Mouse (Mus musculus) lung, embryonic 15.5 days (tissue): ENCODE data around the gene Plcxd2. TPM values are rescaled to one million over a fixed set of nuclear protein-coding genes. Genes with fewer than 3 reads are reported as not detected.

Source experiments
- ATAC-seq: fragments of 200-750 bp; cut with Nextera tagmentation; 2 replicates; pipeline ENCODE4 v1.8.0; 2017; ENCODE audit warnings: moderate number of reproducible peaks, borderline replicate concordance; ENCODE audit not compliant: low FRiP score, low TSS enrichment; ENCODE audit errors: extremely low read depth
- H3K27ac ChIP-seq: fragments of 300-500 bp; sonication (generic); 2 replicates; pipeline ENCODE4 v1.5.1; 2015; ENCODE audit warnings: moderate library complexity, mild to moderate bottlenecking, inconsistent platforms
- H3K27me3 ChIP-seq: fragments of 300-500 bp; sonication (generic); 2 replicates; pipeline ENCODE4 v1.6.1; 2015; ENCODE audit warnings: inconsistent platforms
- H3K36me3 ChIP-seq: fragments of 300-500 bp; sonication (generic); 2 replicates; pipeline ENCODE4 v1.6.1; 2015; ENCODE audit warnings: inconsistent platforms
- H3K4me1 ChIP-seq: fragments of 300-500 bp; sonication (generic); 2 replicates; pipeline ENCODE4 v1.6.1; 2015; ENCODE audit warnings: inconsistent platforms
- H3K4me2 ChIP-seq: fragments of 300-500 bp; sonication (generic); 2 replicates; pipeline ENCODE4 v1.6.1; 2015; ENCODE audit warnings: inconsistent platforms, mild to moderate bottlenecking, moderate library complexity
- H3K4me3 ChIP-seq: fragments of 300-500 bp; sonication (generic); 2 replicates; pipeline ENCODE4 v1.5.1; 2015; ENCODE audit warnings: mild to moderate bottlenecking, inconsistent platforms
- H3K9ac ChIP-seq: fragments of 300-500 bp; sonication (generic); 2 replicates; pipeline ENCODE4 v1.6.1; 2015; ENCODE audit warnings: inconsistent platforms
- H3K9me3 ChIP-seq: fragments of 300-500 bp; sonication (generic); 2 replicates; pipeline ENCODE4 v1.6.1; 2016; ENCODE audit warnings: inconsistent platforms
- WGBS: fragments of 180-500 bp; shearing (Covaris S2); methylation state at CpG from one replicate; pipeline ENCODE4 v1.1.7; 2015; 5-methylcytosine and 5-hydroxymethylcytosine counted together
- polyA plus RNA-seq: library from polyadenylated mRNA; unstranded; fragments of >200 nt; fragmentation: Nextera tagmentation; extraction: Ambion mirVana; gene quantifications from 2 replicates; pipeline ENCODE4 v1.2.1, GENCODE M21; 2015

Plcxd2 gene
- 0.85 and 1.1 TPM in 2 replicates for polyA plus RNA-seq

DNA sequence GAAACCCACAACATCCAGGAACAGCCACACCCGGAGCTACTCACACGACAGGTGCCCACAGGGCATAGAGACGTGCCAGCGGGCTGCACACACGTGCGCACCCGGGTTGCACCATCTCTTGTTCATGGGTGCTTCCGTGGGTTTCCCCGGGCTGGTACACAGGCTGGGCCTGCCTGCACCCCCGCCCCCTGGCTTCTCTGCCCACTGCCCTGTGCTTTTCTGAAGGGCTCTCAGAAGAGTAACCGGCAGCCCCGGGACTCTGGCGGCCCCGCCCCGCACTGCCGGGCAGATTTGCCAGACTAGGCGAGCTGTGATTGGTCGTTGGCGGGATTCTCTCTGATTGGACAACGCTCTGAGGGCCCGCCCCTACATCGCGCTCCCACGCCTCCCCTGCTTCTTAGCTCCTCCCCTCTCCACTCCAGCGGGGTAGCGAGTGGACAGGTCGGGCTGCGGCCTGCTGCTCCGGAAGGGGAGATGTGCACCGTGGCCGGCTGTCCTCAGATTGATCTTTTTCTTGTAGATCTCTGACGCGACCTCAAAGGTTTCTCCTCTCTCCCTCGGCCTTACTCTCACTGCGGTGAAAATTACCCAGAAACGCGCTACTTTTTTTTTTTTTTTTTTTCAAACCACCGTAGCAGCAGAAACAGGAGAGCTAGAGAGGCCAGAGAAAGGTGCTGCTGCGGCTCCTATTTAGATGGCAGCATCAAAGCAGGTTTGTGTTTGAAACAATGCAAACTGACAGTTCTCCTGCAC lies at the start of gene Plcxd2:
TSS of gene Plcxd2 (minus strand) at position 66 of the 753 bp plus-strand sequence.
- peak within 1 kb of the TSS; percentile 51 for H3K27ac ChIP-seq
- H3K4me3 ChIP-seq: peak within 1 kb of the TSS; percentile 62
- peak; percentile 99 for ATAC-seq
- 0 out of 2 replicates have a peak, but pooled peaks cover 9% of the 10 kb centered on the region for H3K4me1 ChIP-seq
- no peaks in the 10 kb centered on the region for H3K9me3 ChIP-seq
- H3K36me3 ChIP-seq: no peaks in the 10 kb centered on the region
- under 1% methylated on average over 39 of the region's 39 CpGs for WGBS
- peak within 1 kb of the TSS; percentile 86 for H3K4me2 ChIP-seq
- H3K27me3 ChIP-seq: no peaks in the 10 kb centered on the region
- H3K9ac ChIP-seq: peak within 1 kb of the TSS; percentile 49

DNA sequence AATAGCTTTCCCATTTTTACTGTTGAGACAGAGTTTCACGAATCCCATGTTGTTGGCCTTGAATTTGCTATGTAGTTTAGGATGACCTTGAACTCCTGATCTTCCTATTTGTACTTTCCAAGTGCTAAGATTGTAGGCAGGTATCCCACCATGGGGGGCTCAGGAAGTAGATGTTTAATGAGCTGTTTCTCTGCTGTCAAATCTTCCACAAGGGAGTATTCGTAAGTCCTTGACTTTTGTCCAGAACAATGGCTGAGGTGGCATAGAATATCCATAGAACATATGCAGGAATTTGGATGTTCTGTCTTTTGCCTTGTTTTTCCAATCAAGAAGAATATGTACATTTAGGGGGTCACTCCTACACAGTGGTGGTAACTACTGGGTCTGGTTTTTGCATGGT lies 36.9 kb upstream of the Plcxd2 start:
- Histone ChIP-seq H3K36me3 (no peaks in the 10 kb centered on the region), H3K27ac (no peak overlapping the region), H3K9me3 (no peaks in the 10 kb centered on the region), H3K27me3 (no peaks in the 10 kb centered on the region), H3K9ac (no peak overlapping the region), H3K4me1 (no peaks in the 10 kb centered on the region), H3K4me3 (no peak overlapping the region), H3K4me2 (no peak overlapping the region)
- 79% methylated on average over 2 of the region's 2 CpGs for WGBS
- ATAC-seq: no peak

DNA sequence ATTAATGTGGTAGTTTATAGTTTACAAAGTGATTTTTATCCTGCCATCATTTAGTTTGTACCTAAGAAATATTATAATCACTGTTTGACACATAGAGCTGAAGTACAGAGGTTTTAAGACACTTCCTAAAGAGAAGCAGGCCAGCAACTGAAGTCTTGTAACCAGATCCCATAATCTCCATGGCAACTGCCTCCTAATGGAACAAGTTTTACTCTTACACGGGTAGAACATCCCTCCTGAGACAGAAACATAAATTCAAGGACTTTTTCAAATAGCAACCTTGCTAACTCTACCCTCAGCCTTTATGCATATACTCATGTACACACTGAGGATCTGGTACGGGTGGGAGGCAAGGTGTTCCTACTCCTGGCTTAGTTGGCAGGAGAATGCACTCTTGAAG lies 26.2 kb upstream of the Plcxd2 start:
- Histone ChIP-seq H3K4me3 (no peak overlapping the region), H3K27ac (no peak overlapping the region), H3K4me1 (no peaks in the 10 kb centered on the region), H3K9ac (no peak overlapping the region), H3K9me3 (no peaks in the 10 kb centered on the region), H3K36me3 (no peaks in the 10 kb centered on the region), H3K27me3 (no peaks in the 10 kb centered on the region), H3K4me2 (no peak overlapping the region)
- no peak for ATAC-seq
- WGBS: 42% methylated on average over 2 of the region's 2 CpGs

DNA sequence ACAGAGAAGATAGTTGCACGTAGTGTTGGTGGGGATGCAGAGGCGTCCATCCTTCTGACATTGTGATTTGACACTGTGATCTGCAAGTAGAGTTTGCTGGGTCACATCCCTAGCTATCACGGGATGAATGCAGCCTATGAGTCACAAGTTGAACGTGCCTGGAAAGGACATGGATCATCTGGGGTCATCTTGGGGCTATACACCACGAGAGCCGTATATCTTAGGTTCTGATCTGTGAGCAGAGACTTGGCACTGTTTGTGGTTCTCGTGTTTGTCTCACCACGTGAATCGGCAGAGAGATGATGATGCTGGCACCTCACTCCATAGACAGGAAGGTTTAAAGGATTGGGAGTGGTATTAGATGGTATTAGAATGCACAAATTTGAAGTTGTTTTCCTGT lies 23.9 kb upstream of the Plcxd2 start:
- 65% methylated on average over 9 of the region's 9 CpGs for WGBS
- no peak overlapping the region for H3K9ac ChIP-seq
- no peak overlapping the region for H3K4me3 ChIP-seq
- no peaks in the 10 kb centered on the region for H3K36me3 ChIP-seq
- no peak overlapping the region for H3K4me2 ChIP-seq
- H3K9me3 ChIP-seq: no peaks in the 10 kb centered on the region
- no peak overlapping the region for H3K27ac ChIP-seq
- ATAC-seq: no peak
- H3K27me3 ChIP-seq: no peaks in the 10 kb centered on the region
- no peaks in the 10 kb centered on the region for H3K4me1 ChIP-seq

DNA sequence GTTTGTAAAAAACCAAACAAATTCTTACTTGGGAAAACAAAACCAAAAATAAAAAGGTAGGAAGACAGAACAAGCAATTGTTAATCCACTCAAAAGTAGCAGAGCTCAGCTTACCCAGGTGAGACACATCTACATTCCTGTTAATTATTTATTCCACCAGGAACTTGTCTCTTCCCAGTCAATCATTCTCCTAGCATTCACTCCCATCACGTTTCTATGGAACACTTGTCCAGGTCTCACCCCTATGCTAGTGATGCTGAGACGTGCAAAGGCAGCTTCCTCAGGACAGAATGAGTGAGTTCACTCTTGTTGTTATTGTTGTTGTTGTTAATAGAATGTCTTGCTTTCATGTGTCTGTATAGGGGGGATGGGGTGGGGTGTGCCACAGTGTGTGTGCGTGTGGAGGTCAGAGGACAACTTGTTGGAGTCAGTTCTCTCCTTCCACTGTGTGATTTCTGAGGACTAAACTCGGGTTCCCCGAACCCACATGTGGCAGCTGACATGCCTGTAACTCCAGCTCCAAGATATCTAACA lies 13.0 kb upstream of the Plcxd2 start:
- no peak for ATAC-seq

DNA sequence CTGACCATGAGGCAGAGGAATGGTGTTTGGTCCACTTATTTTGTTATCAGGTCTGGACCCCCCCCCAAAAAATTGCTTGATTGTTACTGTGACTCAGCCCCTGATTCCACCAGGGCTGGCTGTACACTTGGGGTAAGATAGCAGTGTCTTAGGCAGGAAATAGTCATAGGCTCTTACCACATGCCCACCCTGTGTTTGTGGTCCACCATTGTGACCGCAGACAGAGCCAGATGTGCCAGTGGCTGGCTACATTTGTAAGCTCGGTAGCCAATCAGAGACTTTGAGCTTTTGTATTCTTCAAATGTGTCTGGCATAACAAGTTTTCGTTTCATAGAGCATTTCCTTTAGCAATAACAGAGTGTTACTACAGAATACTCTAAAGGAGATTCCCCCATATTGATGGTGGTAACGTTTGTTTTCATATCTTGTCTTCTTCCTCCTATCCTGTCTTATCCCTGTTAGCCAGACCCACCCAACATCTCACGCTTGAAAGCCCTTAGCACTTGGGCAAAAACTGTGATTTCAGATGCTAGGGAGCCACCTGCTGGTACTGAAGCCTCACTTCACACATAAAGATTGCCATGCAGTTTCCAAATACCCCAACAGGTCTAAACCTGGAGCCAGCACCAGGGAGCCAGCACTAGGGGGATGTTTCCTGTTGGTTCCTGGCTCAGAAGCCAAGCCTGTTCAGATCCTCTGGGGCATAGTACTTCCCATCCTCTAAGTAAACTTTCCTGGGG lies 12.3 kb upstream of the Plcxd2 start:
- WGBS: 43% methylated on average over 5 of the region's 5 CpGs

More for the DNA sequence above, 13.0 kb upstream of the Plcxd2 start:
- no peak overlapping the region for H3K4me2 ChIP-seq
- H3K27me3 ChIP-seq: no peaks in the 10 kb centered on the region
- no peaks in the 10 kb centered on the region for H3K4me1 ChIP-seq
- no peak overlapping the region for H3K4me3 ChIP-seq
- H3K27ac ChIP-seq: no peak overlapping the region
- no peak overlapping the region for H3K9ac ChIP-seq
- 58% methylated on average over 5 of the region's 5 CpGs for WGBS
- no peaks in the 10 kb centered on the region for H3K9me3 ChIP-seq
- H3K36me3 ChIP-seq: no peaks in the 10 kb centered on the region

DNA sequence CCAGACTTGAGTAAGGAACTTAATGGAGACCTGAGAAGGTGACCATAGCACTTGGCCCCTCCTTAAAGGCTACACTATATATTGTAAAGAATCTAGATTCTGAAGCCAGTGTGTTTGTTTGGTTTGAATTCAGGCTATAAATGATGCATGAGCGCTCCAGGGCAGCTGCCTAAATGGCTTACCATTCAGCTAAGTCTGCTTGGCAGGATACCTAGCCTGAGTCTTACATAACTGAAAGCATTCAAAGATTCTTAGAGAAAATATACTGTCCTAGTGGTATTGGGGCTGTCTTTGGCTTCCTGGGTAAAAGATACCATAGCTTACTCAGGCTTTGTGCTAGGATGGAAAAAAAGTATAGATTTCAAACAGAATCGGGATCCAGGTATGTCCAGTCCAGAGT lies 11.3 kb upstream of the Plcxd2 start:
- Histone ChIP-seq H3K27ac (no peak overlapping the region), H3K27me3 (no peaks in the 10 kb centered on the region), H3K4me3 (no peak overlapping the region), H3K9ac (no peak overlapping the region), H3K4me1 (no peaks in the 10 kb centered on the region), H3K4me2 (no peak overlapping the region), H3K9me3 (no peaks in the 10 kb centered on the region), H3K36me3 (no peaks in the 10 kb centered on the region)
- 73% methylated on average over 2 of the region's 2 CpGs for WGBS
- ATAC-seq: no peak

More for the DNA sequence above, 12.3 kb upstream of the Plcxd2 start:
- H3K36me3 ChIP-seq: no peaks in the 10 kb centered on the region
- H3K27me3 ChIP-seq: no peaks in the 10 kb centered on the region
- no peak overlapping the region for H3K9ac ChIP-seq
- H3K4me3 ChIP-seq: no peak overlapping the region
- no peak; the same call in 1 of the 2 replicates for ATAC-seq
- H3K4me1 ChIP-seq: no peaks in the 10 kb centered on the region
- H3K4me2 ChIP-seq: no peak overlapping the region
- H3K27ac ChIP-seq: no peak overlapping the region
- no peaks in the 10 kb centered on the region for H3K9me3 ChIP-seq

DNA sequence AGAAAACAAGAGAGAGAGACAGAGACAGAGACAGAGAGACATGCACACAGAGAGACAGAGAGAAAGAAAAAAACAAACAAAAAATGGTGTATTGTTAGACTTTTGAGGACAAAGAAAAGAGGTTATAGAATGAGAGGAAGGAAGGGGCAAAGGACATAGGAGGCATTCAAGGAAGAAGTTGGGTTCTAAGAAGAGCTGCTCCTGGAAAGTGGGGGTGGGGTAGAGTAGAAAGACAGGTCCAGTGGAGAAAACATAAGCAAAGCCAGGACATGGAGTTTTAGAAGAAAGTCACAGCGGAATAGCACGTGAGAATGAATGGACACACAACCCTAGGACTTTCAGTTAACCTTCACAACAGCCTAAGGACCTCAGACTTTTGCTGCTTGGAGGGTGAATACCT lies 10.4 kb upstream of the Plcxd2 start:
- Histone ChIP-seq H3K9me3 (no peaks in the 10 kb centered on the region), H3K4me1 (no peaks in the 10 kb centered on the region), H3K27me3 (no peaks in the 10 kb centered on the region), H3K27ac (no peak overlapping the region), H3K9ac (no peak overlapping the region), H3K4me3 (no peak overlapping the region), H3K4me2 (no peak overlapping the region), H3K36me3 (no peaks in the 10 kb centered on the region)
- ATAC-seq: no peak
- 77% methylated on average over 2 of the region's 2 CpGs for WGBS

DNA sequence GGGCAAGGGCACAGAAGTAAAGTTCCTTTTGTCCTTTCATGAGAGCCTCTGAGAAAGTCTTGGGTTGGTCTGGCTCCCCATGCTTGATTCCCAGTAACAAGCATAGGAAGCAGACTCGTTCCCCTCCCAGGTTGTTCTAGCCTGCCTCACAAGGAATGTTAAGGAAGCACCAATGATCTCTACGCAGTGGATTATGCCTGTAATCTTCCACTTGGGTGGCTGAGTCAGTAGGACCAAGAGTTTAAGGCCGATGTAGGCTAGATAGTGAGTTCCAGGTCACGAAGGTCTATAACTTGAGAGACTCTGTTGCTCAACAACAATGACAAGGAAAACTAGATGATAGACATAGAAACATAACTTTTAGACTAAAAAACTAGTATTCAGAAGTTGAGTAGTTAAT lies 9.8 kb upstream of the Plcxd2 start:
- H3K36me3 ChIP-seq: no peaks in the 10 kb centered on the region
- H3K4me3 ChIP-seq: no peak overlapping the region
- H3K27me3 ChIP-seq: no peaks in the 10 kb centered on the region
- ATAC-seq: no peak
- H3K4me1 ChIP-seq: no peaks in the 10 kb centered on the region
- H3K9me3 ChIP-seq: no peaks in the 10 kb centered on the region
- no peak overlapping the region for H3K9ac ChIP-seq
- H3K4me2 ChIP-seq: no peak overlapping the region
- H3K27ac ChIP-seq: no peak overlapping the region
- 82% methylated on average over 4 of the region's 4 CpGs for WGBS

DNA sequence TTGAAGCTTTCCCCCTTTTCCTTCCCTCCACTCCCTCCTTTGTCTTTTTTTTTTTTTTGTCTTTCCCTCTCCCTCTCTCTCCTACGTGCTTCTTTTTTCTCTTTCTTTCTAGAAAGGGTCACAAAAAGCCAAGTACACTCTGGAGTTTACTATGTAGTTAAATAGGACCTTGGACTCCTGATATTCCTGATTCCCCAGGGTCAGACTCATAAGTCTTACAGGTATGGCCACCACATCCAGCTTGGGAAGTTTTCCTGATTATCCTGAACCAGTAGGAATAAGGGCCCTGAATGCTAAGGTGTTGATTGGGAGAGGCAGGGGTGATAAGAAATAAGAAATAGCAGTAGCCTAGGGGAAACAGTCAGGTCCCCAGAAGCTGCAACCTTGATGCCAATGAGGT lies 9.3 kb upstream of the Plcxd2 start:
- Histone ChIP-seq H3K9me3 (no peaks in the 10 kb centered on the region), H3K27me3 (no peaks in the 10 kb centered on the region), H3K4me1 (no peaks in the 10 kb centered on the region), H3K9ac (no peak overlapping the region), H3K4me3 (no peak overlapping the region), H3K36me3 (no peaks in the 10 kb centered on the region), H3K4me2 (no peak overlapping the region), H3K27ac (no peak overlapping the region)
- ATAC-seq: no peak
- WGBS: 58% methylated on average over 1 of the region's 1 CpGs

DNA sequence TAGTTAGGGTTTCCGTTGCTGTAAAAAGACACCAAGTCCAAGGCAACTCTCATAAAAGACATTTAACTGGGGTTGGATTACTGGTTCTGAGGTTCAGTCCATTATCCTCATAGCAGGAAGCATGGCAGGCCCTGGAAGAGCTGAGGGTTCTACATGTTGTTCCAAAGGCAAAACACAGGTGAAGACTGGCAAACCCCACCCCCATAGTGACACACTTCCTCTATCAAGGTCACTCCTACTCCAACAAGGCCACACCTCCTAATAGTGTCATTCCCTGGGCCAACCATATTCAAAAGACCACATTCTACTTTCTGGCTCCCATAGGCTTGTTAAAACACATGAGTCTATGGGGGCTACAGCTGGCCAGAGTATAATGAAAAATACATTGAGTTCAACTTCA lies 1.7 kb upstream of the Plcxd2 start:
- ATAC-seq: no peak
- Histone ChIP-seq H3K4me3 (no peak overlapping the region), H3K27ac (no peak overlapping the region), H3K27me3 (no peaks in the 10 kb centered on the region), H3K9ac (no peak overlapping the region), H3K4me1 (0 out of 2 replicates have a peak, but pooled peaks cover 9% of the 10 kb centered on the region), H3K9me3 (no peaks in the 10 kb centered on the region), H3K4me2 (no peak overlapping the region), H3K36me3 (no peaks in the 10 kb centered on the region)
- WGBS: 80% methylated on average over 1 of the region's 1 CpGs

DNA sequence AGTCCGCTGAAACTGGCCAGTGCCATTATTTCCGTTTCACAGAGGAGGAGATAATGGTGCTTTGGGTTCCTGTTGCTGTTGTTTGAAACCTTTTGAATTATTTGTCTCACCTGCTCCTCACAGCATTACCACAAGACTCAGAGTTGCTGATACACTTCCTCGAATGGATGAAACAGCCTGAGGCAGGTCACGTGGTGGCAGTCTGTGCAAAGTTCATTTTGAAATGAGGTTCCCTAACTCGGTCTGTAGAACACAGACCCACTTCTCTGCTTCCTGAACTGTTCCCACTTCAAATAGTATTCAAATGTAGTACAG lies 845 bp upstream of the Plcxd2 start:
- peak overlapping the region; percentile 62 for H3K4me3 ChIP-seq
- 0 out of 2 replicates have a peak, but pooled peaks cover 9% of the 10 kb centered on the region for H3K4me1 ChIP-seq
- no peak for ATAC-seq
- H3K27me3 ChIP-seq: no peaks in the 10 kb centered on the region
- H3K4me2 ChIP-seq: peak overlapping the region; percentile 86
- no peaks in the 10 kb centered on the region for H3K36me3 ChIP-seq
- WGBS: 9% methylated on average over 5 of the region's 5 CpGs
- peak overlapping the region; percentile 51 for H3K27ac ChIP-seq
- H3K9ac ChIP-seq: peak overlapping the region; percentile 49
- H3K9me3 ChIP-seq: no peaks in the 10 kb centered on the region
